Mouse (Mus musculus) B cell, adult 2 months (primary cell): ENCODE data around the gene Cyp4f17.
A peak's percentile ranks its signal among the peaks of the same experiment; 100 is the strongest.
"Not testable (repeated sequence)": the region's sequence is repeated elsewhere in the genome, so short reads cannot be mapped to it uniquely, and the experiment has no call there.

Source experiments
- DNase-seq, 2 experiments: peaks; one replicate each; pipeline ENCODE4 v3.0.0; 2022

Gene Cyp4f17

DNA sequence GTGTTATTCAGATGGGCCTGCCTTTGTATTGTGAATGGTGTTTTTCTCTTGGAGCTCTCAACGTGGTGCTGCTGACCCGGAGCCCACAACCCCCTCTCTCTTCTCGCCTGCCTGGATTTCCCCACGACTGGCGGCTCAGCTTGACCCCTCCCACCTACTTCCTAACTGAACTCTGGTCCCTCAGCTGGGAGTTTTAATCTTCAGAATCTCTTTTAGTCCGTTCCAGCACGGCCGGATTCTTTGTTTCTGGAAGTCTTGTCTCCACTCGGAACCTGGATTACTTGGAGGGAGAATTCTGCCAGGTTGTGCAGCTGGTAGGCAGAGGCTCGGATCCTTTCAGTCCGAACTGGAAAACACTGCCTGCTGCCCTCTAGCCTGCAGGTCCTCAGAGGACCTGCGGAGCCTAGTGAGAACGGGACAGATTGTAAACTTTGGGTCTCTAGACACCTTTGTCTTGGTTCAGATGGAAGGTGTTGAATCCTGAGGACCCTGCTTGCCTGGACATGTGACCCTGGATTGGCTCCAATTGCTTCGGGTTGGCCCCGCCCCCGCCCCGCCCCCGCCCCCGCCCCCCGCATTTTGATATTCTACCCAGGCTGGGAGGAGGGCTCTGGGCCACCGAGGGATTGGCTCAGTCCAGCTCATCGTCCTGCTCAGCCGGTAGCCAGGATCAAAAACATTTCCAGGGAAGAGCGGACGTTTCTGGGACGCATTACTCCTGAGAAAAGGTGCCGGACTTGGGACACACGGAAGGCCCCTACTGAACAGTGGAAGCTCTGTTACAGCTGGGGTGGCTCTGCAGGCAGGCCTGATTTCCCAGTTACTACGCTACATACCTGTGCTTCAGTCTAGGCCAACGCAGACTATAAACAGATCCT lies at the start of gene Cyp4f17:
Cyp4f17 (plus strand) TSS at position 200 of the 878 bp plus-strand sequence.
- DNase-seq = no peak

DNA sequence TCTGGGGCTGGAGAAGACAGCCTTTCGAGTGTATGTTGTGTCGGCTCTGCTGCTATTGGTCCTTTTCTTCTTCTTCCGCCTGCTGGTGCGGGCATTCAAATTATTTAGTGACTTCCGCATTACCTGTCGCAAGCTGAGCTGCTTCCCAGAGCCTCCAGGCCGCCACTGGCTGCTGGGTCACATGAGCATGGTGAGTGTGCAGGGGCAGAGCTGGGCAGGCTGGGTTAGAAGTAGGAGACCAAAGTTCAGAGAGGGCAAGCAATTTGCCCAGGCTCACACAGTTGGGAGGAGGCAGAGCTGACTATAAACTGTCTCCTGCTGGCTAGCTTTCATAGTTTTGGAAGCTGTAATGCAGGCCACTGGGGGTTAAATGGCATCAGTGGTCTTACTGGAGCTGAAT lies 37.4 kb upstream of the Cyp4f17 start:
- no peak for DNase-seq

DNA sequence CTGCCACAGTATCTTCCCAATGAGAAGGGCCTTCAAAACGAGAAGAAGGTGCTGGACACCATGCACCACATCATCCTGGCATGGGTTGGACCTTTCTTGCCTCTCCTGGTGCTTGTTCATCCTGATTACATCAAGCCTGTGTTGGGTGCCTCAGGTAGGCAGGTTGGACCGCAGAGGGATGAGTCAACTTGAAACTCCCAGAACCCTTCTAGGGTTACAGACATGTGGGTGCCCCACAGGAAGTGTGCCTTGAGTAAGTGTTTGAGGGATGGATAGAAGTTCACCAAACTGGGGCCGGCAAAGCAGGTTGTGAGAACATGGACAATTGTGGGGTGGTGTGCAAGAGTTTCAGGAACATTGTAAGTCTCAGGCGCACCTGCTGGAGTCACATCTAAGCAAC lies 35.1 kb upstream of the Cyp4f17 start:
- DNase-seq = no peak

DNA sequence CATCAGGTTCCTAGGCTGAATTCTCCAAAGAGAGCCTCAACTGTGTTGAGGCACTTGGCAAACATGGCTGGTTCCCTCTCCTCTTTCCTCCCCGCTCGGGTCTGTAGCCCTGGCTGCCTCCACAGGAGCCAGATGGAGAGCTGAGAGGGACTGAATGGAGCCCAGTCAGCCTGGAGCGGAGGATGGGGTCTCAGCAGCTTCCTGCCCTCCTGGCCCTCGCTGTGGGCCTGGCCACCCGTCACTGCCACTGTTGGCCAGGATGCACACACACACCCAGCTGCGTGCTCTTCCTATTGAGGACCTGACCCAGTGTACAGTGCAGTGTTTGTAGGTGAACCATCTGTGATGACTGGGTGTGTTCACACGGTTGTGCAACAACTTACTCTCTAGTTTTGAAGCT lies 33.7 kb upstream of the Cyp4f17 start:
- no peak for DNase-seq

DNA sequence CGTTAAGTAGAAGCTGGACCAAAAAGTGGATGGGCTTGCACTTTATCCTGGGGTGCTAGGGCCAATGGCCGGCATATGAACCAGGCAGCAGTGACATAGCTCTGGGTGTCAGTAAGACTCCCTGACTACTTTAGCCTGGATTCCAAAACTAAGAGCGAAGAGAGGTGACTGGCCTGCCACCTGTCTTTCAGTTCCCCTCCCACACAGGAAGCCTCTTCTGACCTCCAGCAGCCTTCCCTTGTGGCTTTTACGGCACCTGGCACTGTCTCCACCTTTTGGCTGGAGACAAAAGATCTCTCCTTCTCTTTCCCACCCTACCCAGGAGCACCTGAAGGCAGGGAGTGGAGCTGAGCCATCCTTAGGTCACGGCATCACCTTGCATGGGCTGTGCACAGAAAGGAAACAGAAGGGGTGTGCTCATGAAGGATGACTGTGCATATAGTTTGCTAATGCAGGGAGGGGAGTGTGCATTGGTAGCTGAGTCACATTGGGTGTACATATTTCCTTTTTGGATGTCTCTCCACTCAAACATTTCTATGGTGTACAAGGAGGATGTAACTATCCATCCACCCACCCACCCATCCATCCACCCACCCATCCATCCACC lies 30.8 kb upstream of the Cyp4f17 start:
- no peak for DNase-seq

DNA sequence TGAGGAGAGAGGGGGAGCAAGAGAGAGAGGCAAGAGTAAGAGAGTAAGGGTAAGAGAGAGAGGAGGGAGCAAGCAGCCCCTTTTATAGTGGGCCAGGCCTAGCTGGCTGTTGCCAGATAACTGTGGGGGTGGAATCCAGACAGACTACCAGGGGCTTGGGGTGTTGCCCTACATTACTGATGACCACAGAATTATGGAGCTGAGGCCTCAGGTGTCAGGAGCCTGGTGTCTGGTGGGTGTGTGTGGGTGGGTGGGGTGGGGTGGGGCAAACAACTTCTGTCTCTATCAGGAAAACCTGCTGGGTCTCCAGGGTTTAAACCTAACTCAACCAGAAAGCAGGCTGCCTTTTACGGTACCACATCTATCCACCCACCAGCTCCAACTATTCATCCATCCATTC lies 28.6 kb upstream of the Cyp4f17 start:
- no peak for DNase-seq

DNA sequence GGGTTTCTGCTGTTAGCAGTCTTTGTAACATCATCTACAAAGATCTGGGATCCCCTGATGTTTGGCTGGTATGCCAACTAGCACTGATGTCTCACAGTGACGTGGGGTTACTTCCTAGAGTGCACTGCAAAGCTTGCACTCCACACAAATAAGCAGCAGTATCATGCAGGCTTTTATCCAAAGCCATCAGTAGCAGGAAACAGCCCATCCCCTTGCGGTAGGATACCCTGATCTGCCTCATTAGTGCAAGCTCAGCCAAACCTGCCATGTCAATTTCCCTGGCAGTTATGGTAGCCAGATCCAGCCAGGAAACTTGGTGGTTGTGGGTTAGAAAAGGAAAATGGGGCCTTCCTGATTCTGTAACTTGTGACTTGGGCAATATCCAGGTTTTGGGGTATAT lies 27.1 kb upstream of the Cyp4f17 start:
- DNase-seq = no peak

DNA sequence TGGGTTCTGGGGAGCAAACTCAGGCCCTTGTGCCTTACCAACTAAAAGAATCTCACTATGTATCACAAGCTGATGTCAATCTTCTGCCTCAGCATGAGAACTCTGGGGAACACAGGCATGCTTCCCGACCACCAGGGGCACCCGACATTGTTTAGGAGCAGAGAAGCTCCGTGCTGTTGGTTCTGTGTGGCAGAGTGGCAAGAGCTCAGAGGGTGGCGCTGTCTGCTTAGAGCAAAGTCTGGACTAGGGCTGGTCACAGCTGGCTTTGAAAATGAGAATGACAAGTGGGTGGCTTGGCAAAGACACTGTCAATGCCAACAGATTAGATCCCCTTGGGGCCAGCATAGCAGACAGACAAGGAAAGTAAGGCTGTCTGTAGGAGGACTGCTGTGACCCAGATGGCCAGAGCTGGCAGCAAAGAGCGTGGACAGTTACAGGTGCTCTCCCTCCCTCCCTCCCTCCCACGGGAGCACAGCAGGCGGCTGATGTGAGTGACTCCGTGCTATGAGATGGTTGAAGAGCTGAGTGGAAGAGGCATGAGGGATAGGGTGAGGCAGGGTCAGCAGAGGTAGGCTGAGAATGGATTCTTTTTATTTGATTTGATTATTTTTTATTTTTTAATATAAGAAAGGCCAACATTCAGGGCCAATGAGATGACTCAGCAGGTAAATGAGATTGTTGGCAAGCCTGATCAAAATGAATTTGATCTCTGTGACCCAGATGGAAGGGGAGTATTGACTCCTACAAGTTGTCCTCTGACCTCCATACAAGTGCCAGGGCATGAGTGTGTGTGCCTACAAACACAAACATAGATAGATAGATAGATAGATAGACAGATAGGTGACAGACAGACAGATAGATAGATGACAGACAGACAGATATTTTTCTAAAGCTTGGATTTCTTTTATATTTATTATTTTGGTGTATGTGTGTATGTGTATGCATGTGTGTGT lies 26.0 kb upstream of the Cyp4f17 start:
- DNase-seq = peak in 1 of 2 experiments; percentile 20

DNA sequence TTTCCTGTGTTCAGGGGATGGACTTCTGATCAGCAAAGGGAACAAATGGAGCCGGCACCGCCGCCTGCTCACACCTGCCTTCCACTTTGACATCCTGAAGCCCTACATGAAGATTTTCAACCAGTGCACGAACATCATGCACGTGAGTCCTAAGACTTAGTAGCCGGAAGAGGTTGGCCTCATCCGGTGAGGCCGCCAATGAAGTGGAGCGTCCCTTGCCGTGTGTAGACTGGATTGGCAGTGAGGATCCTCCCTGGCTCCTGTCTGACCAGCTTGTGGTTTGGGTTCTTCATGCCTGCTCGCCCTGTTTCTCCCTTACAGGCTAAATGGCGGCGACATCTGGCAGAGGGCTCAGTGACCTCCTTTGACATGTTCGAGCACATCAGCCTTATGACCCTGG lies 24.1 kb upstream of the Cyp4f17 start:
- DNase-seq = no peak

DNA sequence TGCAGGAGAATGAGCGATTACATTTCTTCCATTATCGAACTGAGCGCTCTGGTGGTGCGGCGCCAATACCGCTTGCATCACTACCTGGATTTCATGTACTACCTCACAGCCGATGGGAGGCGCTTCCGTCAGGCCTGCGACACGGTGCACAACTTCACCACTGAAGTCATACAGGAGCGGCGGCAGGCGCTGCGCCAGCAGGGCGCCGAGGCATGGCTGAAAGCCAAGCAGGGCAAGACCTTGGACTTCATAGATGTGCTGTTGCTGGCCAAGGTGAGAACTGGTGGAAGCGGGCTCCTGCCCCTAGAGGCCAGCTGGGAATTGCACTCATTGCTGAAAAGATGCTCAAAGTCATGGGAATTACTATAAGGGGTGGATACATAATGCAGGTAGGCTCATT lies 22.6 kb upstream of the Cyp4f17 start:
- DNase-seq = peak; percentile 60 to 64

DNA sequence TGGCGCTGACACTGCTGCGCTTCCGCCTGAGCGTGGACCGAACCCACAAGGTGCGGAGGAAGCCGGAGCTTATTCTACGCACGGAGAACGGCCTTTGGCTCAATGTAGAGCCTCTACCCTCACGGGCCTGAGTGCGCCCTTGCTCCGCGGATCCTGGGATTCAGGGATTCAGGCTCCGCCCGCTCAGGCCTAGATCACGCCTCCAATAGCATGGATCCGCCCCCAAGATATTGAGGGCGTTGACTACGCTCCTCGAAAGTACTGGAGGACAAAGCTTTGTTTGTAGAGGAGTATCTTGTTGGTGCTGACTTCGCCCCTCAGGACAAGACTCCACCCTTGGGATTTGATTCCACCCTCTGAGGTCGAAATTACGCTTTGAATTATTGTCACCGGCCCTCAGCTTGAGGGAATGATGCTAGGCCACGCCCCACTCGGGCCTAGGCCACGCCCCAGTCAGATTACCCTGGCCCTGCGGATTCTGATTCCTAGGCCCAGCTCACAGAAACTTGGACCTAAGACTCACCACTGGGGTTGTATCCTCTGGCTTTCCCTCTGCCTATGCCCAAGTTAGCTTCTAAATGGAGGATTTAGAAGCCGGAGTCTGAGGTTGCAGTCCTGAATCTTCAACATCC lies 13.4 kb upstream of the Cyp4f17 start:
- peak in 1 of 2 experiments; percentile 7 for DNase-seq

DNA sequence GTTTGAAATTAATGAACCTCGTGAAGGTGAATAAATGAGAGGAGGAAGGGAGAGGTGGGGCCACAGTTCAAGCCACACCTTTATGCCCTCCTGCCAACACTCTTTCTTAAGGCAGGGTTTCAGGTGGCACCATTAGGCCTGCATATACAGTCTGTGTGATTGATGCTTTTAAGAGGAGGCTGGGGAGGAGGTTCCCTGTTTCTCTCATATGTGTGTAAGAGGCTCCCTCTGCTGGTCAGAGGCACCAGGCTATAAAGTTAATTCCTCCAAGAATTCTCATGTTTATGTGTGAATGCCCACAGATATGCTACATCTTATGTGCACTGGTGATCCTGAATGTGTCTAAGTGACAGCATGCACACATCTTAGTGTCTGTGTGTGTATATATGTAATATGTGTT lies 11.2 kb upstream of the Cyp4f17 start:
- peak; percentile 64 to 71 for DNase-seq

DNA sequence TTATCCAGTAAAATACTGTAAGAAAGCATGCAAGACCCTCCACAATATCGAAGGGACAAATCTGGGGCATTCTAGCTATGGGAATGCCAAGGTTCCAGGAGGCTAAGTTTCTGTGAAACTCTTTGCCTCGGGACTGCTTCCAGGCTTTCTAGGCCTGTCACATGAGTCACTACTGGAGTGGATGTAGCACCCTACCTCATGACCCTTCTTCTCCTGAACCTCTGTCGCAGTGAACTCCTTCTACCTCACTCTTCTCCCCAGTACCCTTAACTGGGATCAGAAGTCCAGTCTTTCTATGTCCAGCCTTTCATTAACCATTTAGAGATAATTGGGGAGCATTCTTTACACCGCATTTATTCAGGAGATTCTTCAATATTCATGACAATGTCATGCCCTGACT lies 5.3 kb upstream of the Cyp4f17 start:
- not testable (repeated sequence) for DNase-seq

DNA sequence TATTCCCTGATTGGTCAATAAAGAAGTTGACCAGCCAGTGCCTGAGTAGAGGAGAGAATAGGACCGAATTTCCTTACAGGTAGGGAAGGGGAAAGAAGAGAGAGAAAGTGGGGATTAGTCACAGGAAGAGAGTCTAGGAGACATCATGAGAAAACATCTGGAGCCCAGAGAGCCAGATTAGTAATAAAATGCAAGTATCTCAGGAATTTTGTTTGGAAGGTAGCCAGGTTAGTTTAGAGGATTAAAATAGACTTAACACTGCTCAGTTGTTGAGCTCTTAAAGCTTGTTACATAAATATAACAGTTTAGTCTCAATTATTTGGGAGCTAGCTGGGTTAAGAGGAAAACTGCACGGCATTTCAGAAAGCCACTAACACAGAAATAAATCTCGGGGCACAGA lies 4.8 kb upstream of the Cyp4f17 start:
- no peak for DNase-seq

DNA sequence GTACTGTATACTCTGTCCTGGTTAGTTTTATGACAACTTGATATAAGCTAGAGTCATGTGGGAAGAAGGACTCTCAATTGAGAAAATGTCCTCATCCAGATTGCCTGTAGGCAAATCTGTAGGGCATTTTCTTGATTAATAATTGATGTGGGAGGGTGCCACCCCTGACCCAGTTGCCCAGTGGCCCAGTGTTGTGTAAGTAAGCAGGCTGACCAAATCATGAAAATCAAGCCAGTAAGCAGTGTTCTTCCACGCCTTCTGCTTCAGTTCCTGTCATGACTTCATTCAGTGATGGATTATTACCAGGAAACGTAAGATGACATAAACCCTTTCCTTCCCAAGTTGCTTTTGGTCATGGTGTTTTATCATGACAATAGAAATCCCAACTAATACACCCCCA lies 2.7 kb upstream of the Cyp4f17 start:
- no peak for DNase-seq

DNA sequence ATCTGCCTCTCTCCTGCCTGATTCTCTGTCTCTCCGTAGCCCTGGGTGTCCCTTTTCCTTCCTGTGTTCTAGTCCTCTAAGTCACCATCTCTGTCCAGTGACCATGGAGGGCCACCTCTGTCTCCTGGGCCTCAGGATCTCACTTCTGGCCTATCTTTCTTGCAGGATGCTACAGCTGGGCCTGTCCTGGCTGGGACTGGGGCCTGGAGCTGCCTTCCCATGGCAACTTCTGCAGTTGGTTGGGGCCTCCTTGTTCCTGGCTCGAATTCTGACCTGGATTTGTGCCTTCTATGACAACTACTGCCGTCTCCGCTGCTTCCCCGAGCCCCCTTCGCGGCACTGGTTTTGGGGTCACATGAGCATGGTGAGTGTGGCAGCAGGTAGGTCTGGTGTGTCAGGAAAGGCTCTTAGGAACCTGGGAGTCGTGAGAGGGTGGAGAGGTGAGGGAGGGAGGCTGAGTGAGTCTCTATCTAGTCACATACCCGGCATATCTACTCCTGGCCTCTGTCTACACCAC lies 937 bp downstream of the Cyp4f17 start:
- DNase-seq = no peak

DNA sequence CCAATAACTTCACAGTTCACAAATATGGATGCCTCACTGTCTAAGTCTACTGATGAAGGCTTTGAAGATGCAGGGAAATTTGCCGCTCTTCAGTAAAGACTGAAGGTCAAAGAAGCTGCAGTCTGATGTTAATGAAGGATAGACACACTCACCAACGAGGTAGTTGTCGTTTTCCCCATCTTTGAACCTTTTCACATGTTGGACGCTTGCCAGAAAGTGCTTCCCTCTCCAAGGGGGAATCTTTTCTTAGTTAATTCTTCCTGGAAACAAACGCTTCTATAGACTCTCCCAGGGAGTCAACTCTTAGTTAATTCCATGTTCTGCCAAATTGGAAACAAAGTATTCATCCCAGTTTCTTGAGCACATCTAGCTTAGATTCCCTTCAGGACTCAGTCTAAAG lies 10.3 kb downstream of the Cyp4f17 start:
- no peak for DNase-seq

DNA sequence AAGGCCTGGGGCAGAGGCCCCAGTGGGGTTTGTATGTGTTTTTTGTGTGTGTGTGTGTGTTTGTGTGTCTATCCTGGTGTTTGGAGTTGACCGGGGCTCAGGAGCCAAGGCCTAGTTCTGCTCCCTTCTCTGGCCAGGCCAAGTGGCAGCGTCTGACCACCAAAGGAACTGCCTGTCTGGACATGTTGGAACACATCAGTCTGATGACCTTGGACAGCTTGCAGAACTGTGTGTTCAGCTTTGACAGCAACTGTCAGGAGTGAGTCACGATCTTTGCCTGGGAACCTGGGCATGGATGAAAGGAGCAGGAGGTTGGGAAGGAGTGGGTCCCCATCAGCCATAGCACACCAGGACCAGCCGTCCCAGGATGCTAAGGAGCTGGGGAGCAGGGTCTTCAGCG lies 16.1 kb downstream of the Cyp4f17 start:
- no peak for DNase-seq

DNA sequence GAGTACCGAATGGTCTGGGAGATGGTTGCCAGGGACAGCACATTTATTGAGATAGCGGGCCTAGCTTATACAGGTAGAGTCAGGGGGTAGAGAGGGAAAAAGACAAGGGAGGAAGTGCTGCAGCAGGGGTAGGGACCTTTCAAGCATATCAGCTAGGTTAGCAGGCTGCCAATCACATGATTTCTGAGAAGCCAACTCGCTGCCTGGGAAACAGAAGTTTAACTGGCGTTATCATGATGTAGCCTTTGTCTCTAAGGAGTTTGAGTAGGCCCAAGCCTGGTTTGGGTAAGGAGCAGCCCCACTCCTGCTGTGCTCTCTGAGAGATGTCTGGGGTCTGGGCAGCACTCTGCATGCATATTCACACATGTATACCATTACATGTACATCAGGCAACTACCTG lies 16.5 kb downstream of the Cyp4f17 start:
- DNase-seq = no peak

DNA sequence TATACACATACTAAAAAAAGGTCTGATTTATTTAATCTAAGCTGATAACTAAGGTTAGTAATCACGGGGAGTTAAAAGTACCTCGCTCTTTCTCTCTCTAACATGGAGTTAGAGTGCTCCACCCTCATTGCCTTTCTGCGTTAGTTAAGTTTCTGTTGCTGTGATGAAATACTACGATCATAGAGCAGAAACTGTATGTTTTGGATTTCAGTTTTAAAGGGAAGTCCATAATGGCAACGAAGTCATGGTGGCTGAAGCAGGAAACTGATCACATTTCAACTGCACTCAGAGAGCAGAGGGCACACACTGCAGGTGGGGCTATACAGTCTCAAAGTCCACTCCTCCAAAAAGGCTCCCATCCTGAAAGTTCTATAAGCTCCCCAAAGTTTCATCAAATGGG lies 17.0 kb downstream of the Cyp4f17 start:
- DNase-seq = no peak

DNA sequence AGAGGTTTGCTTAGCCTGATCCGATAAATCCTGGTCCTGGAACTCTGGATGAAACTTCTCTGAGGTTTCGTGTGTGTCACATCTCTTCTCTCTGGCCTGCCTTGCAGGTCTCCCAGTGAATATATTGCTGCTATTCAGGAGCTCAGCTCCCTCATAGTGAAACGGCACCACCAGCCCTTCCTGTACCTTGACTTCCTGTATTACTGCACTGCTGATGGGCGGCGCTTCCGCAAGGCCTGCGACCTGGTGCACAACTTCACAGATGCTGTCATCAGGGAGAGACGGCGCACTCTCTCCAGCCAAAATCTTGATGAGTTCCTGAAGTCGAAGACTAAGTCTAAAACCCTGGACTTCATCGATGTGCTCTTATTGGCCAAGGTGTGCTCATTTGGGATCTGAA lies 18.0 kb downstream of the Cyp4f17 start:
- peak; percentile 39 to 40 for DNase-seq

DNA sequence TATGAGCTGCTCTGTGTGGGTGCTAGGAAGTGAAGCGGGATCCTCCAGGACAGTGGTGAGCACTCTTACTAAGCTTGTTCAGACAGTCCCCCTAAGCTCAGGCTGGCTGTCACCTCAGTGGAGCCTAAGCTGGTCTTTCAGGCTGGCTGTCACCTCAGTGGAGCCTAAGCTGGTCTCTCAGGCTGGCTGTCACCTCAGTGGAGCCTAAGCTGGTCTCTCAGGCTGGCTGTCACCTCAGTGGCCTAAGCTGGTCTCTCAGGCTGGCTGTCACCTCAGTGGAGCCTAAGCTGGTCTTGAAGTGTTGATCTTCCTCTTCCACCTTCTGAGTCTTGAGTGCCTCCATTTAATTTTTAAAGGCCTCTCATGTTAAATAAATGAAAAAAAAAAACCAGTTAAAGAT lies 20.5 kb downstream of the Cyp4f17 start:
- not testable (repeated sequence) for DNase-seq

DNA sequence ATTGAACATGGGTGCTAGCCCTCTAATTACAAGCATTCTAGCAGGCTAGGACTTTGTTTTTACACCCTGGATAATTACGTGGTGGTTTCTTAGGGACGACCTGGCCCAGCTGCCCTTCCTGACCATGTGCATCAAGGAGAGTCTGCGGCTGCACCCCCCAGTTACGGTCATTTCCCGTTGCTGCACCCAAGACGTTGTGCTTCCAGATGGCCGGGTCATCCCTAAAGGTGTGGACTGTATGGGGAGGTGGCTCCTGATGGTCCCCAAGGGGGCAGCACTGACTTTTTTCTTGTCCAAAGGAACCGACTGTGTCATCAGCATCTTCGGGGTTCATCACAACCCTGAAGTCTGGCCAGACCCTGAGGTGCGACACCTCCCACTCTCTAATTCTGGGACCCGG lies 21.9 kb downstream of the Cyp4f17 start:
- DNase-seq = no peak
